Mouse (Mus musculus) kidney, embryonic 15.5 days (tissue): ENCODE data around the gene Tecta. TPM values are rescaled to one million over a fixed set of nuclear protein-coding genes. Genes with fewer than 3 reads are reported as not detected.

Experiments used
- ATAC-seq: fragments of 200-750 bp; cut with Nextera tagmentation; replicated peaks from 2 replicates; pipeline ENCODE4 v1.8.0; 2017; ENCODE audit warnings: moderate TSS enrichment; ENCODE audit not compliant: low FRiP score
- H3K27ac ChIP-seq: fragments of 300-500 bp; sonication (generic); 2 replicates; pipeline ENCODE4 v1.5.1; 2015; ENCODE audit warnings: mild to moderate bottlenecking, inconsistent platforms
- H3K27me3 ChIP-seq: fragments of 300-500 bp; sonication (generic); 2 replicates; pipeline ENCODE4 v1.6.1; 2015; ENCODE audit warnings: inconsistent platforms
- H3K36me3 ChIP-seq: fragments of 300-500 bp; sonication (generic); 2 replicates; pipeline ENCODE4 v1.6.1; 2015; ENCODE audit warnings: inconsistent platforms
- H3K4me1 ChIP-seq: fragments of 300-500 bp; sonication (generic); 2 replicates; pipeline ENCODE4 v1.6.1; 2015; ENCODE audit warnings: inconsistent platforms
- H3K4me2 ChIP-seq: fragments of 300-500 bp; sonication (generic); 2 replicates; pipeline ENCODE4 v1.6.1; 2015; ENCODE audit warnings: moderate library complexity, mild to moderate bottlenecking, inconsistent platforms
- H3K4me3 ChIP-seq: fragments of 300-500 bp; sonication (generic); replicated peaks from 2 replicates; pipeline ENCODE4 v1.5.1; 2015; ENCODE audit warnings: mild to moderate bottlenecking, inconsistent platforms
- H3K9ac ChIP-seq: fragments of 300-500 bp; sonication (generic); 2 replicates; pipeline ENCODE4 v1.6.1; 2015; ENCODE audit warnings: mild to moderate bottlenecking, inconsistent platforms
- H3K9me3 ChIP-seq: fragments of 300-500 bp; sonication (generic); replicated peaks from 2 replicates; pipeline ENCODE4 v1.6.1; 2016; ENCODE audit warnings: inconsistent platforms
- WGBS: fragments of 180-500 bp; shearing (Covaris S2); methylation state at CpG from one replicate; pipeline ENCODE4 v1.1.7; 2015; ENCODE audit warnings: mixed read lengths; 5-methylcytosine and 5-hydroxymethylcytosine counted together
- polyA plus RNA-seq: library from polyadenylated mRNA; unstranded; fragments of >200 nt; fragmentation: Nextera tagmentation; extraction: Ambion mirVana; gene quantifications from 2 replicates; pipeline ENCODE4 v1.2.1, GENCODE M21; 2015

Gene Tecta
- polyA plus RNA-seq, 1 experiment from 2014 or later = 0.13 TPM

- no peak overlapping the region for H3K27ac ChIP-seq
- no peak overlapping the region for H3K4me2 ChIP-seq
- no peak overlapping the region for H3K4me3 ChIP-seq
- no peaks in the 10 kb centered on the region for H3K9me3 ChIP-seq
- peaks cover 4% of the 10 kb centered on the region; the same call in 1 of the 2 replicates for H3K4me1 ChIP-seq
- ATAC-seq = no peak
- no peaks in the 10 kb centered on the region for H3K36me3 ChIP-seq
- 70% methylated on average over 4 of the region's 4 CpGs for WGBS
- no peak overlapping the region for H3K9ac ChIP-seq
- H3K27me3 ChIP-seq = no peaks in the 10 kb centered on the region
These were observed 84.8 kb downstream of the Tecta start for GRCm38 (mm10) chr9:42314959-42315358.

GRCm38 (mm10) chr9:42314388-42314787 is 85.3 kb downstream of the Tecta start:
- no peaks in the 10 kb centered on the region for H3K27me3 ChIP-seq
- 80% methylated on average over 6 of the region's 6 CpGs for WGBS
- no peaks in the 10 kb centered on the region for H3K36me3 ChIP-seq
- no peak overlapping the region for H3K4me2 ChIP-seq
- H3K9ac ChIP-seq = no peak overlapping the region
- H3K9me3 ChIP-seq = no peaks in the 10 kb centered on the region
- no peak overlapping the region for H3K27ac ChIP-seq
- peaks cover 4% of the 10 kb centered on the region; the same call in 1 of the 2 replicates for H3K4me1 ChIP-seq
- no peak for ATAC-seq
- H3K4me3 ChIP-seq = no peak overlapping the region

- 12% methylated on average over 3 of the region's 3 CpGs for WGBS
- no peak for ATAC-seq
- H3K27ac ChIP-seq = no peak overlapping the region
- no peak overlapping the region for H3K4me3 ChIP-seq
- H3K36me3 ChIP-seq = no peaks in the 10 kb centered on the region
- no peaks in the 10 kb centered on the region for H3K9me3 ChIP-seq
- H3K9ac ChIP-seq = no peak overlapping the region
- peaks cover 4% of the 10 kb centered on the region; the same call in 1 of the 2 replicates for H3K4me1 ChIP-seq
- H3K4me2 ChIP-seq = no peak overlapping the region
- H3K27me3 ChIP-seq = no peaks in the 10 kb centered on the region
These were observed 85.9 kb downstream of the Tecta start for GRCm38 (mm10) chr9:42313872-42314271.

DNA sequence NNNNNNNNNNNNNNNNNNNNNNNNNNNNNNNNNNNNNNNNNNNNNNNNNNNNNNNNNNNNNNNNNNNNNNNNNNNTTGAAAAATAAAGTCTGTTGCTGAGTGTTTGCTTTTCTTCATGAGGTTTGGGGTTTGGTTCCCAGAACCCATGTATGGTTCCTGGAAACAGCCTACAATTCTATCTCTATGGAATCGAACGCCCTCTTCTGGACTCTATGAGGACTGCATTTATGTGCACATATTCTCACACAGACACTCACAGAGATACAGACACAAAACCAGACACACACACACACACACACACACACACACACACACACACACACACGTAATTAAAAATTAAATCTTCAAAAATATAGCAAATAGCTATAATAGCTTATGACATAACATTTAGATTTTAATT is 88.4 kb downstream of the Tecta start:
- Histone ChIP-seq H3K36me3 (no peaks in the 10 kb centered on the region), H3K27ac (no peak overlapping the region), H3K9ac (no peak overlapping the region), H3K4me2 (no peak overlapping the region), H3K27me3 (no peaks in the 10 kb centered on the region), H3K9me3 (no peaks in the 10 kb centered on the region), H3K4me3 (no peak overlapping the region), H3K4me1 (peaks cover 4% of the 10 kb centered on the region; the same call in 1 of the 2 replicates)
- 90% methylated on average over 3 of the region's 3 CpGs for whole genome bisulfite sequencing
- ATAC-seq = no peak

- H3K4me3 ChIP-seq = no peak overlapping the region
- WGBS = 90% methylated on average over 4 of the region's 4 CpGs
- no peaks in the 10 kb centered on the region for H3K9me3 ChIP-seq
- no peaks in the 10 kb centered on the region for H3K36me3 ChIP-seq
- no peak overlapping the region for H3K4me2 ChIP-seq
- no peaks in the 10 kb centered on the region for H3K4me1 ChIP-seq
- H3K9ac ChIP-seq = no peak overlapping the region
- H3K27ac ChIP-seq = no peak overlapping the region
- no peaks in the 10 kb centered on the region for H3K27me3 ChIP-seq
- ATAC-seq = no peak
These were observed 95.8 kb downstream of the Tecta start for GRCm38 (mm10) chr9:42303894-42304293.

DNA sequence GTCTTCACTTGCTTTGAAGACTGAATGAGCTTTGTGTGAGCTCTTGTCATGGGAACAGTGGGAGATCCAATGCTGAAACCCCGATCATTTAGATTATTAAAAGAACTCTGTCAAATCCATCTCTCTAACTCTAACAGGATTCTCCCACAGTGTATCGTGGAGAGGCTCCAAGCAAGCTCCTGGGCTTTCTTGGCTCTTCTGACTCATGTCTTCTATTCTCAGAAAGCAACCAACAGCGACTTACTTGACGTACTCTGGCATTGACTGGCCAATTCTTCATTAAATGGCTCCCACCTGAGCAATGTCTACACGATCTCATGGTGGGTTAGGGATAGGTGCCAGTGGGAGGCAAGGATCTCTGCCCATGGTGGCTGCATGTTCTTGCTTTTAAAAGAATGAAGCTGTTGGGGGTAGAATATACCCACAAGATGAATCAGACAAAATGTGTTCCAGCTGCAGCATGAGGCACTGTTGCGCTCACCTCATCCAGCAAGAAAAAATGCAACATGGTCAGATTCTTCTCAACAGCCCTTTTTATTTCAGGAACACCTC is 98.6 kb downstream of the Tecta start:
- no peak for ATAC-seq
- Histone ChIP-seq H3K9ac (no peak overlapping the region), H3K36me3 (no peaks in the 10 kb centered on the region), H3K27me3 (no peaks in the 10 kb centered on the region), H3K4me1 (no peaks in the 10 kb centered on the region), H3K4me3 (no peak overlapping the region), H3K9me3 (no peaks in the 10 kb centered on the region), H3K27ac (no peak overlapping the region), H3K4me2 (no peak overlapping the region)
- 85% methylated on average over 6 of the region's 6 CpGs for WGBS

DNA sequence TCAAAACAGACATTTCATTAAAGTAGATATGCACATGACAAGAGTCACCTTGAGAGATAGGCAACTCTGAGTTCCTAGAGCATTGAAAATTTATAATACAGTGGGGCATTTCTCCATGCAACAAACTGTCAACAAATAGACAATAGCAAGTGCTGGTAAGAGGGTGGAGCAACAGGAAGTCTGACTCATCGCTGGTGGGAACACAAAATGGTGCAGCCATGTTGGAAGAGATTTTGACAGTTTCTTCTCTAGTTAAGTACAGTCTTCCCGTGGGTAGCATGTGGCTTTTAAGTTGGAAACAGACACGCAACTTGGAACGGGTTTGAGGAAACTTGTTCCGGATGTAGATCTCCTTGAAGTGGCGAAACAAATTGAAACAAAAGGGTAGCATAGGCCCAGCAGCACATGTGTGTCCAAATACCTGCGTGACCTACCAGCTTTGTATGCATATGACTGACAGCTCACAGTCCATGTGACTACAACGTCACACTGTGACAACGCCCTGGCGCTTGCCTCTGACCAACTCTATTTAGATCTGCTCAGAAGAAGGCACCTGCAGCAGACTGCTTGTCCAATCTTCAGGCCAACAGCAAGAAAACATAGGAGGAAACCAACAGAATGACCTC is 103.3 kb downstream of the Tecta start:
- Histone ChIP-seq H3K9ac (no peak overlapping the region), H3K36me3 (no peaks in the 10 kb centered on the region), H3K4me2 (no peak overlapping the region), H3K4me1 (no peaks in the 10 kb centered on the region), H3K9me3 (no peaks in the 10 kb centered on the region), H3K4me3 (no peak overlapping the region), H3K27ac (no peak overlapping the region), H3K27me3 (no peaks in the 10 kb centered on the region)
- no peak for ATAC-seq
- WGBS = 93% methylated on average over 10 of the region's 10 CpGs

GRCm38 (mm10) chr9:42294131-42294530 is 105.6 kb downstream of the Tecta start:
- H3K4me2 ChIP-seq = no peak overlapping the region
- WGBS = 67% methylated on average over 2 of the region's 2 CpGs
- H3K36me3 ChIP-seq = no peaks in the 10 kb centered on the region
- no peaks in the 10 kb centered on the region for H3K4me1 ChIP-seq
- no peaks in the 10 kb centered on the region for H3K9me3 ChIP-seq
- no peak overlapping the region for H3K27ac ChIP-seq
- no peak overlapping the region for H3K9ac ChIP-seq
- no peak for ATAC-seq
- H3K27me3 ChIP-seq = no peaks in the 10 kb centered on the region
- no peak overlapping the region for H3K4me3 ChIP-seq

DNA sequence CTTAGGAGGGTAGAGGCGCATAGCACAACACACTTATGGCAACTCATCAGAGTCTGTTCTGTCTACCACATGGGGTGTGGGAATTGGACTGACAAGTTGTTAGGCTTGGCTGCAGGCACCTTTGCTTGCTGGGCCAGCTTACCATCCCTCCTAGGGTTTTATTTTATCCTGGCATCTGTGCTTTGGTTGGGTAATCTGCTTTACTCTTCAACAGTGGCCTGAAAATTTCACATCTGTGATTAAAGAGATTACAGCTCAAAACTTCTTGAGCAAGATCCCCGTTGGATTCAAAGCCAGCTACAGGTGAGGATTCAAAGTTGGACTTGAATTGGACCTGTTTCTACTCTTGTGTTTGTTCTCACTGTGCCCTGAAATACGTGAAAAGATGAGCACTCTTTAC is 106.1 kb downstream of the Tecta start:
- no peak for ATAC-seq
- WGBS = 86% methylated on average over 3 of the region's 3 CpGs

GRCm38 (mm10) chr9:42293051-42293450 is 106.7 kb downstream of the Tecta start:
- Histone ChIP-seq H3K27me3 (no peaks in the 10 kb centered on the region), H3K4me1 (no peaks in the 10 kb centered on the region), H3K36me3 (no peaks in the 10 kb centered on the region), H3K9me3 (no peaks in the 10 kb centered on the region), H3K27ac (no peak overlapping the region), H3K4me2 (no peak overlapping the region), H3K9ac (no peak overlapping the region), H3K4me3 (no peak overlapping the region)
- 45% methylated on average over 7 of the region's 7 CpGs for WGBS
- no peak for ATAC-seq

More for the DNA sequence above, 106.1 kb downstream of the Tecta start:
- Histone ChIP-seq H3K27me3 (no peaks in the 10 kb centered on the region), H3K4me3 (no peak overlapping the region), H3K4me1 (no peaks in the 10 kb centered on the region), H3K9me3 (no peaks in the 10 kb centered on the region), H3K9ac (no peak overlapping the region), H3K27ac (no peak overlapping the region), H3K36me3 (no peaks in the 10 kb centered on the region), H3K4me2 (no peak overlapping the region)

GRCm38 (mm10) chr9:42279676-42280075 is 120.1 kb downstream of the Tecta start:
- H3K4me1 ChIP-seq = no peaks in the 10 kb centered on the region
- H3K27me3 ChIP-seq = no peaks in the 10 kb centered on the region
- H3K9ac ChIP-seq = no peak overlapping the region
- no peak for ATAC-seq
- H3K4me2 ChIP-seq = no peak overlapping the region
- H3K4me3 ChIP-seq = no peak overlapping the region
- 71% methylated on average over 4 of the region's 4 CpGs for WGBS
- no peaks in the 10 kb centered on the region for H3K9me3 ChIP-seq
- H3K27ac ChIP-seq = no peak overlapping the region
- no peaks in the 10 kb centered on the region for H3K36me3 ChIP-seq
